Mouse (Mus musculus) layer of hippocampus, postnatal 10 days (tissue): Measurements from ENCODE around the gene Mpv17l2. TPM values are rescaled to one million over a fixed set of nuclear protein-coding genes. Genes with fewer than 3 reads are reported as not detected.

ENCODE experiments used
- DNase-seq, 2 experiments: peaks; one replicate each; pipeline ENCODE4 v3.0.0; 2021; ENCODE audit warnings: low spot score in 2 of 2
- total RNA-seq, 2 experiments: library from RNA; stranded (reverse); gene quantifications; 2 replicates each; pipeline ENCODE4 v1.2.3; 2021

Mpv17l2 gene
- total RNA-seq, 2 experiments from 2014 or later: 45.3 to 49.9 TPM

- peak; percentile 80 to 83 for DNase-seq
Measured at GRCm38 (mm10) chr8:70752000-70752764, 8.6 kb downstream of the Mpv17l2 start.

DNA sequence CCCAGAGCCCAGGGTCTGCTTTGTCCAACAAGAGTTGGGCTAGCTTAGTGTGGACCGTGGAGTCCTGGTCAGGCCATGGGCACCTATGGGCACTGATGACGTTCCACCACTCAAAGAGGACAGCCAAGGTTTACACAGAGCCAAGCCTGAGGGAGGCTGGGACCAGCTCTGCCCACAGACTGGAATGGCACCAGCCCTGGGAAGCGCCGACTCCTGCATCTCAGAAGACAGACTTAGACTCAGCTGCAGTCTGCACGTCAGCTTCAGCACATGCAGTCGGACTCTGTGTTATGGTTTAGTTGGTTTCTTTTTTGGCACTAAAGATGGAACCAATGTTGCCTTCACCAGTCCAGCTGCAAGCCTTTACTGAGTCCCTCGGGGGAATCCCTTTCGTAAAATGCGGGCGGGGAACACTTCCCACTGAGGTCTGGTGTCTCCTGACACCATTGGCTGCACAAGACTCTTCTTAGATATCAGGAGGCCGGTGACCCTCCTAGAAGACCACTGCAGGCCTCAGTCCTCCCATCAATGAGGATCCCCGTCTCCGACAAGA is 10.5 kb downstream of the Mpv17l2 start:
- DNase-seq: peak; percentile 12 to 15

DNA sequence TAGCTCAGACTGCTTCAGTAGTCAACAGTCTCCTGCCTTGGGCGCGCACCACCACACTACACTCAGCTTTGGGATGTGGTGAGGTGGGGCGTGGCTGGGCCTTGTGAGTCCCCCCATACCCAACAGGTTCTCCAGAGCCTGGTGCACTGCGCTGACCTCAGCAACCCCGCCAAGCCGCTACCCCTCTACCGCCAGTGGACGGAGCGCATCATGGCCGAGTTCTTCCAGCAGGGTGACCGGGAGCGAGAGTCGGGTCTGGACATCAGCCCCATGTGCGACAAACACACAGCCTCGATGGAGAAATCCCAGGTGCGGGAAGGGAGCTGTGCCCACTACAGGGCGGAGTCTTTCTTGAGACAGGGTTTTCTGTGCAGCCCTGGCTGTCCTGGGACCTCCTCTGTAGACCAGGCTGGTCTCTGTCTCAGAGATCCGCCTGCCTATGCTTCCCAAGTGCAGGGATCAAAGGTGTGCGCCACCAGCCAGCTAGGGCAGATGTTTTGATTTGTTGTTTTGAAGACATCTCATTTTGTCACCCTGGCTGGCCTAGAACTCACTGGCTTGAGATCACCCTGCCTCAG is 11.6 kb downstream of the Mpv17l2 start:
- DNase-seq: peak in 1 of 2 experiments; percentile 2

DNA sequence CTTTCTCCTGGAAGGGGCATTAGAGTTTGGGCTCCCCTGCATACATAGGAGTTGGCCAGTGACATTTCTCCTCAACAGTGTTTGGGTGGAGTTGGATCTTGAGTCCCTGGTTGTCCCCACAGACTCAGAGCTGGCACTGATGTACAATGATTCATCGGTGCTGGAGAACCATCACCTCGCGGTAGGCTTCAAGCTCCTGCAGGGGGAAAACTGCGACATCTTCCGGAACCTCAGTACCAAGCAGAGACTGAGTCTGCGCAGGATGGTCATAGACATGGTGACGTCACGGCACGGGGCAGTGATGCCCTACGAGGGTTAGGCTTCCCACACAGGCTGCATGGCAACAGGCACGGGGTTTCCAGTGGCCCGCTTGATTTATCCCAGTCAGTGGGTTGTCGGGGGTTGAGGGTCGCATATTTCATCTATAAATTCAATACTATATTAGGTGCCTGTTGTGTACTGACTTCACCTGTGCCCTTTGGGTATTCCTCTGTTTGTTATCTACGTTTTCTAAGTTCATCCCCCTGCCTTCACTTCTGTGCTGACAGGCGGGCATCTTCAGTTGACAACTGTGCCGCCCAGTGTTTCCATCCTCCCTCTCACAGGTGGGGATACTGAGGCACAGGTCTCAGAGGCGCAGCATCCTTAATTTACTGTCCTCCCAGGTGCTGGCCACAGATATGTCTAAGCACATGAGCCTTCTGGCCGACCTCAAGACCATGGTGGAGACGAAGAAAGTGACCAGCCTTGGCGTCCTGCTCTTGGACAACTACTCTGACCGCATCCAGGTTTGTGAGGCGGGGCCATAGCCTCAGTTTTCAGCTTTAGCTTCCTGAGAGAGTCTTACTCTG is 12.3 kb downstream of the Mpv17l2 start:
- no peak for DNase-seq

DNA sequence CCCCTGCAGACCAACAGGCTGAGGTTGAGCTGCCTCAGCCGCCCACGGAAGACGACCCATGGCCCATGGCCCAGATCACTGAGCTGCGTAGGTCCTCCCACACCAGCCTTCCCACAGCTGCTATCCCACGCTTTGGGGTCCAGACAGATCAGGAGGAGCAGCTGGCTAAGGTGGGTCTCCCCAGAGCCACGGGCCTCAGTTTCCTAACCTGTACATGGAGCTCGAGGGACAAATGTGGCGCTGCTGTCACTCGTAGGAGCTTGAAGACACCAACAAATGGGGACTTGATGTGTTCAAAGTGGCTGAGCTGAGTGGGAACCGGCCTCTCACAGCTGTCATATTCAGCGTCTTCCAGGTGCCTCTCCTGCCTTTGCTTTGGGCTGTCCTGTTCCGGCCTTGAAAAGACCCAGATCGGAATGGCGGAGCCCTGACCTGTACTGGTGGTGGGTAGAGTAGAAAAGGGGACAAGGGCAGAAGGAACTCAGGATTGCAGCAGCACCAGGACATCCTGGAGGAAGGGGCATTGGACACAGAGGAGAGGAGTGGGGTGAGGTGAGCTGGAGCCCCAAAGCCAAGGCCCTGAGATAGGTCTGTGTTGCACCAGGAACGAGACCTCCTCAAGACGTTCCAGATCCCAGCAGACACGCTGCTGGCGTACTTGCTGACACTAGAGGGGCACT is 13.4 kb downstream of the Mpv17l2 start:
- peak in 1 of 2 experiments; percentile 2 for DNase-seq

DNA sequence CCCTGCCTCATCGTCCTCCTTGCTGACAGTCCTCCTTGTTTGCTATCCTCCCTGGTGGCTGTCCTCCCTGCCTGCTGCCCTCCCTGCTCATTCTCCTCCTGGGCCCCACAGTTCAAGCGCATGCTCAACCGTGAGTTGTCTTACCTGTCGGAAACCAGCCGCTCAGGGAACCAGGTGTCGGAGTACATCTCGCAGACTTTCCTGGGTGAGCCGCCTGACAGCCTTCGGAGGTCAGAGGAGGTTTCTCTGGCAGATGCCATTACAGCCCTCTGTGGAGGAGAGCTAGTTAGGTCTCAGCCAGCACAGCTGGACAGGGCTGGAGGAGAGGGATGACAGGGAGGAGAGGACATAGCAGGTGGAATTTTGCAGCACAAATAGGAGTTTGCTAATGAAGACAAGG is 14.1 kb downstream of the Mpv17l2 start:
- DNase-seq: peak in 1 of 2 experiments; percentile 3

DNA sequence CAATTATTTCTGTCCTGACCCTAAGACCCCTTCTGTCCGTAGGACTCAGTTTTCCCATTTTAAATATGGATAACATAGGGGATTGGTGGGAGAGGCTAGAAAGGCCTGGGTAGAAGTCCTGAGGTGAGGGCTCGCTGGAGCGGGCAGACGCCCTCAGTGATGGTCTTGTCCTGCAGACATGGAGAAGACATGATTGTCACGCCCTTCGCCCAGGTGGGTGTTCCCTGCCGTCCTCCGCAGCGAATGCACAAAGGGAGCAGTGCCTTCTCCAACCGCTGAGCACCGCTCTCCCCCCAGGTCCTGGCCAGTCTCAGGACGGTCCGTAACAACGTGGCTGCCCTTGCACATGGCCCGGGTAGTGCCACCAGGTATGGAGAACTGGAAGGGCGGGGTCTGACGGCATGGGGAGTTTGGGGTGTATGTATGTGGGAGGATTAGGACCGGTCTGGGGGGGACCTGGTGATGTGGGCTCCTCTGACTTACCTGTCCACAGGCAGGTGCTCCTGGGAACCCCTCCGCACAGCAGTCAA is 15.0 kb downstream of the Mpv17l2 start:
- peak in 1 of 2 experiments; percentile 2 for DNase-seq

GRCm38 (mm10) chr8:70744806-70745205 is 15.9 kb downstream of the Mpv17l2 start:
- DNase-seq: peak in 1 of 2 experiments; percentile 4

DNA sequence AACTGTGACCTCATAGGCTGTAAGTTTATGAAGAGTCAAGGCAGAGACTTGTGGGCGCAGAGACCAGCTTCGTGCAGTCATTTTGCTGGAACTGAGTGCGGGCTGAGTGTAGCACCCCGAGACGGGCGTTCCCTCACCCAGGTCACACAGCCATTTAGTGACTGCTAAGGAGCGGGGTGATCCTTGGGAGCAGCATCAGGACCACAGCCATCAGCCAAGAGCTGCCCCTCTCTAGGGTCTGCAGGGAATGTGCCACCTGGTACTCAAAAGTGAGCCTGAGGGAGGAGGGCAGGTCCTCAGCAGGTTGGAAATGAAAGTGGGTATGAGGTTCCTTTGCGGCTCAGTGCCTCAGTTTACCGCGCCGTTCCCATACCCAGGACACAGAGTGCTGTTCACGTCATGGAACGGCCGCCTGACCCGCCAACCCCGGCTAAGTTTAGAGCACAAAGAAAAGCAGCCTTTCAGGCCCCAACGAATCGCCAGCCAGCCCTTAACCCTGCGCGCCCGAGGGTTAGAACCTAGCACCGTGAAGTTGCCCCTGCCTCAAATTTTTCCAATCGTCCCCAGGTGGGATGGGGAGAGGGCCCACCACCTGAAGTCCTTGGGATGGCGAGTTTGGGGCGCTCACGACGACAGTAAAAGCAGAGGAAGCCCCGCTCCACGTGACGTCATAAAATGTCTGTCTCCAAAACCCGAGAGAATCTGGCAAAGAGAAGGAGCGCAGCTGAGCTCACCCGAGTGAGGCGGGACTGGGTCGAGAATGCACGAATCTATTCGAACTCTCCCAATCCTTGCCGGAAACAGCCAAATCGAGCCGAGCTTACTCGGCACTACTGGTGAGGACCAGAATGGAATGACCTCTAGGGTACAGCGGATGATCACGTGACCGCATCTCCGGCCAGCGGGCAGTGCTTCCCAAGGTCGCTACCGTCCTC is 16.8 kb downstream of the Mpv17l2 start:
- DNase-seq: peak; percentile 50 to 55

GRCm38 (mm10) chr8:70742981-70743655 is 17.6 kb downstream of the Mpv17l2 start:
- DNase-seq: peak in 1 of 2 experiments; percentile 9

- peak in 1 of 2 experiments; percentile 2 for DNase-seq
Measured at GRCm38 (mm10) chr8:70742176-70742575, 18.6 kb downstream of the Mpv17l2 start.

GRCm38 (mm10) chr8:70741661-70742060 is 19.1 kb downstream of the Mpv17l2 start:
- no peak for DNase-seq

DNA sequence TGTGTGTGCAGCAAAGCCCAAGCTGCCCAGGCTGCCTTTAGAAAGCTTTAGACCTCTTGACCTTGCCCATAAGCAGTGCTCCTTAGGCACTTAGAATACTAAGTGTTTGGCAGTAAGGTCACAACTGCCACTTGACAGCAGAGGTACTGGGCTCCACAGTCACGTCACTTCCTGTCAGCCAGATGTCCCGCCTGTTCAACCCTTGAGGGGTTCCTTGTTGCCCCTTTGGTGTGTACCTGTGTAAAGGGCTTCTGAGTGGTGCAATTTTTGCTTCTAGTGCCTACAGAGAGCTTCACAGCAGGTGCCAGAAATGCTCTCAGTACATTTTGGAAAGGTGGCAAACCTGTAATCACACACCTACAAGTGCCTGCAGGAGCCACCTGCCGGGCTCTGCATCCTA is 22.5 kb downstream of the Mpv17l2 start:
- DNase-seq: no peak

GRCm38 (mm10) chr8:70737705-70738104 is 23.0 kb downstream of the Mpv17l2 start:
- DNase-seq: no peak

DNA sequence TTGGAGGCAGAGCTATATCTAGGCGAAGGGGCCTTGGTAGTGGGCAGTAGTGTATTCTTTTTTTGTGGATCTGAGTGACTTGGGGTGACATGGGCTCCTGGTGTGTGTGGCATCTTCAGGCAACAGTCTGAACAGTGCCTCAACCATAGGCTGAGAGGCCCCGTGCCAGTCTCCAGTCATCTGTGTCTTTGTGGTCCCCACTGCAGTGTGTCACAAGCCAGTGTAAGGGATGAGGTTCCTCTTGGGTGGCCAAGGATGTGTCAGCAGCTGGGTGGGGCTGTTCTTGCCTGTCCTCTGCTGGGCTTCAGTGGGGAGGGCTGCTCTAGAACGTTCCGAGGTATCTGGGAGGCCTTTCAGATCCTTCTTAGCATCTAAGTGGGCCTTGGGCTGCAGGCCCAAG is 29.8 kb downstream of the Mpv17l2 start:
- no peak for DNase-seq

DNA sequence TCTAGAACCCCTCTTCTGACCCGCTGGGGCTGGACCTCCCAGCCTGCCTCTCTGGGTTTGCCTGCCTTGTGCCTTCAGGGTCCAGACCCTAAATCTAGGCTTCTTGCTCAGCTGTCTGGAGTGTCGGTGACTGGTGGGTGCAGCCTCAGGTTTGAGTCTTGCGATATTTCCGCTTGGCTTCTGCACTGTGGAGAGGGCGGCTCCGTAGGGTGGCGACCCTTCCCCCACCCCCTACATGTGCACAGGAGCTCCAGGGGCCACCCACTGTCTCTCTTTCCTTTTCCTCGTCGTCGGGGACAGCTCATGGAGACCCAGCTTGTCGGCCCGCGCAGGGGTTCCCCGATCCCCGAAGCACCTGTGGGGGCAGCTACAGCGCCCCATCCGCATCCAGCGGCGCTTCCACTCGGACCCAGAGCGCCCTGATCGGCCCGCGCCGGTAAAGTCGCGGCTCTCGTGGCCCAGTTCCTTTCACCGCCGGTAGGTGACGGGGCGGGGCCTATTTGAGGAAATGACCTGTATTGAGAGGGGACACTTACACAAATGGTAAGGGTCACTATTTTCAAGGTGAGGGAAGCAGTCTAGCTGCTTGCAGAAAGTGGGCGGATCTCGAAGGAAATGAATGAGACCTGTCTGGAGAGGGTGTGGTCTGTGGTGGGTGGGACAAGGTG is 30.8 kb downstream of the Mpv17l2 start:
- no peak for DNase-seq

- no peak for DNase-seq
Measured at GRCm38 (mm10) chr8:70726721-70727120, 34.0 kb downstream of the Mpv17l2 start.

DNA sequence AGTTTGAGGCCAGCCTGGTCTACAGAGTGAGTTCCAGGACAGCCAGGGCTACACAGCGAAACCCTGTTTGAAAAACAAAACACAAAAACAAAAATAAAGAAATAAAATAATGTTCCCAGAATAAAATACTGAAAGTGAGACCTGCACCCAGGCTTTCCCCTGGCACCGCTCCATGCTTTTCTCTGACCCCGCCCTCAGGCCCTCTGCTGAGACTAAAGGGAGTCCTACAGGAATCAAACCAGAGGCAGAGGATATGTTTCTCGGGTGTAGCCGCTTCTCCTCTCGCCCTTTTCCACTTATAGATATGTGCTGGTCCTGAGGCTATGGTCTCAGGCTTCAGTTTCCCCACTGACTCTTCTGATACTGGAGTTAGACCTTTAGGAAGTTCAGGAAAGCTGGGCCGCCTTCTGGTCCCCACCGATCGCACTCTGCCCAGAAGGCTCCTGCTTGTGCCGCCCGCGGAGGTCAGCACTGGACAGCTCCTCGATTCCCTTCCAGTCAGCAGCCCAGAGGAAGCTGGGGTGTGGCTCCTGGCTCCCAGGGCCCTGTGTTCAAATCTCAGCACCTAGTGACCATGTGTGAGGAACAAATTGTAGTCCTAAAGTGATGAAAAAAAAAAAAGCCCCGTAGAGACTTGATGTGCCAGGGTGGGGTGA is 34.8 kb downstream of the Mpv17l2 start:
- DNase-seq: no peak
